Comparison of ENCODE assay signal across 12 mouse cellular contexts in genomic region chr13:56092606-56093005, GRCm38 (mm10). TPM values are rescaled to one million over a fixed set of nuclear protein-coding genes. Genes with fewer than 3 reads are reported as not detected.
A peak's percentile ranks its signal among the peaks of the same experiment; 100 is the strongest.
DNase-seq lines count a peak whose midpoint lies in the region; ATAC-seq and TF ChIP-seq lines count a peak whose summit lies in the region.
"Had no signal": no experiment of that assay in that cellular context is flagged by ENCODE, and none has a peak within 500 bp of the region (broad histone marks: within the 10 kb centered on the region; RNA-seq: fewer than 3 reads in every experiment).

No protein-coding gene starts in this region.

- no peak overlapping the region for H3K4me2 ChIP-seq in lung, embryonic 14.5 days
- no peak overlapping the region for H3K4me2 ChIP-seq in neural tube, embryonic 15.5 days
- H3K4me2 ChIP-seq: limb, embryonic 12.5 days; liver, embryonic 15.5 days had no signal

- H3K4me1 ChIP-seq in heart, embryonic 10.5 days, result peaks cover 36% of the 10 kb centered on the region
- no peaks in the 10 kb centered on the region for H3K4me1 ChIP-seq in lung, embryonic 14.5 days (ENCODE audit: insufficient read depth)
- H3K4me1 ChIP-seq in brown adipose tissue, adult 24 weeks (ENCODE audit: control insufficient read depth, insufficient read depth, insufficient read length, low read length), result peaks cover 8% of the 10 kb centered on the region
- H3K4me1 ChIP-seq in neural tube, embryonic 15.5 days, result peaks cover 53% of the 10 kb centered on the region
- H3K4me1 ChIP-seq: liver, embryonic 15.5 days had no signal

- H3K9ac ChIP-seq in lung, embryonic 14.5 days, result no peak overlapping the region
- no peak overlapping the region for H3K9ac ChIP-seq in neural tube, embryonic 15.5 days (replicated peaks)
- H3K9ac ChIP-seq: limb, embryonic 12.5 days; liver, embryonic 15.5 days had no signal

- no peaks in the 10 kb centered on the region for H3K27me3 ChIP-seq in heart, embryonic 10.5 days (ENCODE audit: insufficient read depth, poor library complexity, severe bottlenecking)
- no peaks in the 10 kb centered on the region for H3K27me3 ChIP-seq in lung, embryonic 14.5 days (ENCODE audit: insufficient read depth, low read length)
- no peaks in the 10 kb centered on the region for H3K27me3 ChIP-seq in neural tube, embryonic 15.5 days (replicated peaks)
- H3K27me3 ChIP-seq: limb, embryonic 12.5 days; liver, embryonic 15.5 days had no signal

- H3K4me3 ChIP-seq in heart, embryonic 10.5 days, result no peak overlapping the region
- H3K4me3 ChIP-seq in lung, embryonic 14.5 days (ENCODE audit: low read depth, low read length), result no peak overlapping the region
- H3K4me3 ChIP-seq in brown adipose tissue, adult 24 weeks (ENCODE audit: insufficient read depth, low read depth, low read length), result no peak overlapping the region
- H3K4me3 ChIP-seq in neural tube, embryonic 15.5 days (replicated peaks), result no peak overlapping the region
- H3K4me3 ChIP-seq: heart, adult 2 months; limb, embryonic 12.5 days; liver, embryonic 15.5 days had no signal

- ATAC-seq in lung, embryonic 14.5 days (ENCODE audit: insufficient read depth), result no peak
- no peak for ATAC-seq in neural tube, embryonic 15.5 days (ENCODE audit: low FRiP score)
- ATAC-seq in megakaryocyte-erythroid progenitor cell, adult 5-6 weeks (replicated peaks; ENCODE audit: low FRiP score, low TSS enrichment, poor library complexity, severe bottlenecking), result no peak
- ATAC-seq: intestine, embryonic 16.5 days had no signal

- TF ChIP-seq CTCF in lung, embryonic 14.5 days (IDR thresholded peaks at IDR 0.05; ENCODE audit: low read depth), result no peak

- peak; percentile 31 to 51 for DNase-seq in heart, adult 18-20 months
- DNase-seq in heart, embryonic 10.5 days (ENCODE audit: low spot score), result no peak
- DNase-seq in lung, embryonic 14.5 days, result peak; percentile 42
- no peak for DNase-seq in lung, postnatal 25 days (ENCODE audit: low spot score)
- DNase-seq: right cerebral cortex, postnatal 14 days had no signal

- no peaks in the 10 kb centered on the region for H3K9me3 ChIP-seq in heart, embryonic 10.5 days
- H3K9me3 ChIP-seq in lung, embryonic 14.5 days (ENCODE audit: low read depth, low read length), result no peaks in the 10 kb centered on the region
- H3K9me3 ChIP-seq in neural tube, embryonic 15.5 days (replicated peaks), result no peaks in the 10 kb centered on the region
- H3K9me3 ChIP-seq: limb, embryonic 12.5 days; liver, embryonic 15.5 days had no signal

- H3K27ac ChIP-seq in heart, embryonic 10.5 days, result no peak overlapping the region
- H3K27ac ChIP-seq in lung, embryonic 14.5 days (ENCODE audit: low read depth), result no peak overlapping the region
- H3K27ac ChIP-seq in brown adipose tissue, adult 24 weeks (replicated peaks; ENCODE audit: low read depth, low read length), result 0 out of 2 replicates have a peak overlapping the region, but pooled peaks have one; percentile 12
- H3K27ac ChIP-seq in neural tube, embryonic 15.5 days (replicated peaks), result peak overlapping the region; percentile 78
- H3K27ac ChIP-seq: heart, adult 2 months; limb, embryonic 12.5 days; liver, embryonic 15.5 days had no signal

- H3K36me3 ChIP-seq in heart, embryonic 10.5 days, result peaks cover 91% of the 10 kb centered on the region
- peaks cover 75% of the 10 kb centered on the region for H3K36me3 ChIP-seq in lung, embryonic 14.5 days (ENCODE audit: insufficient read depth)
- peaks cover 26% of the 10 kb centered on the region for H3K36me3 ChIP-seq in neural tube, embryonic 15.5 days

- WGBS in heart, embryonic 10.5 days, result 84% methylated on average over 5 of the region's 5 CpGs
- WGBS in lung, embryonic 14.5 days, result 64% methylated on average over 5 of the region's 5 CpGs
- WGBS in neural tube, embryonic 15.5 days, result 79% methylated on average over 5 of the region's 5 CpGs

RNA-seq across cellular contexts. Expression of gene H2afy, which starts 43.6 kb away (rescaled TPM):
- total RNA-seq in heart, adult 18-20 months (2021), result 10 to 100 TPM; 47.2 to 58.4 TPM
- 134 and 287 TPM in 2 replicates for polyA plus RNA-seq in heart, embryonic 10.5 days (2016; fragmentation: Nextera tagmentation; extraction: Ambion mirVana)
- polyA plus RNA-seq in lung, embryonic 14.5 days (2014; fragmentation: Nextera tagmentation; extraction: Ambion mirVana), result 359 and 377 TPM in 2 replicates
- 29.7 and 33.0 TPM in 2 replicates for polyA plus RNA-seq in brown adipose tissue, adult 24 weeks (2012; ENCODE audit: insufficient read depth, insufficient read length, missing spikeins)
- polyA plus RNA-seq in neural tube, embryonic 15.5 days (2015; fragmentation: Nextera tagmentation; extraction: Ambion mirVana), result 244 and 272 TPM in 2 replicates
- total RNA-seq in megakaryocyte-erythroid progenitor cell, adult 5-6 weeks (2014; fragmentation: Nextera tagmentation), result 188 and 192 TPM in 2 replicates
- total RNA-seq in megakaryocyte-erythroid progenitor cell, adult 5-6 weeks (2017), result 316 and 323 TPM in 2 replicates

Comparison
In these comparisons a context has a peak if more than half of its experiments do, and no peak if none do; other contexts are left out.
1. DNase-seq: peak in heart, adult 18-20 months (2 of 2) and lung, embryonic 14.5 days (single experiment); none in heart, embryonic 10.5 days (single experiment) and lung, postnatal 25 days (single experiment).
2. H3K27ac ChIP-seq: peak in brown adipose tissue, adult 24 weeks (single experiment) and neural tube, embryonic 15.5 days (single experiment); none in heart, embryonic 10.5 days (single experiment) and lung, embryonic 14.5 days (single experiment).